Mouse (Mus musculus) midbrain, embryonic 13.5 days (tissue): Measurements from ENCODE around the gene Homer3. TPM values are rescaled to one million over a fixed set of nuclear protein-coding genes. Genes with fewer than 3 reads are reported as not detected.

ENCODE experiments used
- ATAC-seq: fragments of 200-750 bp; cut with Nextera tagmentation; 2 replicates; pipeline ENCODE4 v1.8.0; 2017; ENCODE audit warnings: mild to moderate bottlenecking, moderate TSS enrichment, moderate library complexity
- H3K27ac ChIP-seq: fragments of 300-500 bp; sonication (generic); 2 replicates; pipeline ENCODE4 v1.5.1; 2015; ENCODE audit warnings: inconsistent platforms, mild to moderate bottlenecking, moderate library complexity
- H3K27me3 ChIP-seq: fragments of 300-500 bp; sonication (generic); 2 replicates; pipeline ENCODE4 v1.6.1; 2015; ENCODE audit warnings: mild to moderate bottlenecking, inconsistent platforms
- H3K36me3 ChIP-seq: fragments of 300-500 bp; sonication (generic); 2 replicates; pipeline ENCODE4 v1.6.1; 2015; ENCODE audit warnings: mild to moderate bottlenecking, inconsistent platforms
- H3K4me1 ChIP-seq: fragments of 300-500 bp; sonication (generic); replicated peaks from 2 replicates; pipeline ENCODE4 v1.6.1; 2015; ENCODE audit warnings: inconsistent platforms
- H3K4me2 ChIP-seq: fragments of 300-500 bp; sonication (generic); replicated peaks from 2 replicates; pipeline ENCODE4 v1.6.1; 2015; ENCODE audit warnings: moderate library complexity, mild to moderate bottlenecking, inconsistent platforms
- H3K4me3 ChIP-seq: fragments of 300-500 bp; sonication (generic); replicated peaks from 2 replicates; pipeline ENCODE4 v1.5.1; 2015; ENCODE audit warnings: mild to moderate bottlenecking, inconsistent platforms
- H3K9ac ChIP-seq: fragments of 300-500 bp; sonication (generic); replicated peaks from 2 replicates; pipeline ENCODE4 v1.6.1; 2015; ENCODE audit warnings: mild to moderate bottlenecking, inconsistent platforms
- H3K9me3 ChIP-seq: fragments of 300-500 bp; sonication (generic); 2 replicates; pipeline ENCODE4 v1.6.1; 2016; ENCODE audit warnings: mild to moderate bottlenecking, inconsistent platforms
- WGBS: fragments of 180-500 bp; shearing (Covaris S2); methylation state at CpG from one replicate; pipeline ENCODE4 v1.1.7; 2015; 5-methylcytosine and 5-hydroxymethylcytosine counted together
- polyA plus RNA-seq: library from polyadenylated mRNA; unstranded; fragments of >200 nt; fragmentation: Nextera tagmentation; extraction: Ambion mirVana; gene quantifications from 2 replicates; pipeline ENCODE4 v1.2.1, GENCODE M21; 2015

The Homer3 gene
- polyA plus RNA-seq, 1 experiment from 2014 or later = 61.5 TPM

GRCm38 (mm10) chr8:70327512-70327911 is 44.9 kb downstream of the Homer3 start:
- 97% methylated on average over 6 of the region's 6 CpGs for WGBS
- no peak overlapping the region for H3K4me2 ChIP-seq
- no peak overlapping the region for H3K9ac ChIP-seq
- H3K27me3 ChIP-seq = peaks cover 15% of the 10 kb centered on the region
- H3K27ac ChIP-seq = no peak overlapping the region
- H3K36me3 ChIP-seq = peaks cover 82% of the 10 kb centered on the region
- H3K4me3 ChIP-seq = no peak overlapping the region
- ATAC-seq = no peak
- peaks cover 35% of the 10 kb centered on the region for H3K4me1 ChIP-seq
- no peaks in the 10 kb centered on the region for H3K9me3 ChIP-seq

GRCm38 (mm10) chr8:70329124-70329834 is 46.7 kb downstream of the Homer3 start, which contains the start of gene Gdf1:
Gene Gdf1, plus strand, starts transcription at chr8:70329817.
- no peak within 1 kb of the TSS; the same call in 1 of the 2 replicates for H3K4me3 ChIP-seq
- 22% methylated on average over 14 of the region's 14 CpGs for WGBS
- peaks cover 82% of the 10 kb centered on the region for H3K36me3 ChIP-seq
- peak within 1 kb of the TSS; percentile 48 for H3K9ac ChIP-seq
- H3K27ac ChIP-seq = 0 out of 2 replicates have a peak within 1 kb of the TSS, but pooled peaks have one; percentile 25
- H3K9me3 ChIP-seq = no peaks in the 10 kb centered on the region
- H3K4me2 ChIP-seq = peak within 1 kb of the TSS; percentile 36
- peaks cover 15% of the 10 kb centered on the region for H3K27me3 ChIP-seq
- ATAC-seq = no peak
- H3K4me1 ChIP-seq = peaks cover 37% of the 10 kb centered on the region

- Histone ChIP-seq H3K4me3 (no peak overlapping the region; the same call in 1 of the 2 replicates), H3K4me2 (peak overlapping the region; percentile 36), H3K27me3 (peaks cover 15% of the 10 kb centered on the region), H3K9me3 (no peaks in the 10 kb centered on the region), H3K36me3 (peaks cover 82% of the 10 kb centered on the region), H3K27ac (0 out of 2 replicates have a peak overlapping the region, but pooled peaks have one; percentile 25), H3K9ac (peak overlapping the region; percentile 48), H3K4me1 (peaks cover 37% of the 10 kb centered on the region)
- WGBS = 7% methylated on average over 45 of the region's 45 CpGs
- ATAC-seq = peak; percentile 4
These were observed 47.5 kb downstream of the Homer3 start for GRCm38 (mm10) chr8:70329835-70330740.

GRCm38 (mm10) chr8:70330741-70331364 is 48.2 kb downstream of the Homer3 start:
- 26% methylated on average over 53 of the region's 53 CpGs for WGBS
- Histone ChIP-seq H3K9ac (peak overlapping the region; percentile 48), H3K4me2 (peak overlapping the region; percentile 36), H3K4me1 (peaks cover 37% of the 10 kb centered on the region), H3K27me3 (peaks cover 15% of the 10 kb centered on the region), H3K9me3 (no peaks in the 10 kb centered on the region), H3K36me3 (peaks cover 83% of the 10 kb centered on the region), H3K4me3 (no peak overlapping the region; the same call in 1 of the 2 replicates), H3K27ac (0 out of 2 replicates have a peak overlapping the region, but pooled peaks have one; percentile 25)
- peak; percentile 86 for ATAC-seq

- Histone ChIP-seq H3K27ac (0 out of 2 replicates have a peak overlapping the region, but pooled peaks have one; percentile 30), H3K9ac (peak overlapping the region; percentile 55; the same call in 1 of the 2 replicates), H3K4me2 (no peak overlapping the region), H3K9me3 (no peaks in the 10 kb centered on the region), H3K4me1 (peaks cover 37% of the 10 kb centered on the region), H3K36me3 (peaks cover 86% of the 10 kb centered on the region), H3K4me3 (no peak overlapping the region), H3K27me3 (peaks cover 15% of the 10 kb centered on the region)
- no peak for ATAC-seq
- 61% methylated on average over 19 of the region's 19 CpGs for WGBS
These were observed 48.9 kb downstream of the Homer3 start for GRCm38 (mm10) chr8:70331526-70331925.

- H3K4me3 ChIP-seq = no peak overlapping the region
- H3K4me1 ChIP-seq = peaks cover 37% of the 10 kb centered on the region
- peak overlapping the region; percentile 52; the same call in 1 of the 2 replicates for H3K9ac ChIP-seq
- H3K27ac ChIP-seq = peak overlapping the region; percentile 71
- H3K36me3 ChIP-seq = peaks cover 87% of the 10 kb centered on the region
- ATAC-seq = peak; percentile 81
- 0 out of 2 replicates have a peak overlapping the region, but pooled peaks have one; percentile 17 for H3K4me2 ChIP-seq
- no peaks in the 10 kb centered on the region for H3K9me3 ChIP-seq
- 26% methylated on average over 36 of the region's 41 CpGs for WGBS
- H3K27me3 ChIP-seq = peaks cover 15% of the 10 kb centered on the region
These were observed 49.6 kb downstream of the Homer3 start for GRCm38 (mm10) chr8:70332070-70332877.

- Histone ChIP-seq H3K4me2 (no peak overlapping the region), H3K27ac (no peak overlapping the region), H3K4me3 (no peak overlapping the region), H3K9me3 (no peaks in the 10 kb centered on the region), H3K9ac (no peak overlapping the region), H3K36me3 (peaks cover 90% of the 10 kb centered on the region), H3K4me1 (peaks cover 37% of the 10 kb centered on the region), H3K27me3 (peaks cover 15% of the 10 kb centered on the region)
- 0 out of 2 replicates have a peak, but pooled peaks have one; percentile 1 for ATAC-seq
- 96% methylated on average over 6 of the region's 6 CpGs for WGBS
These were observed 50.2 kb downstream of the Homer3 start for GRCm38 (mm10) chr8:70332878-70333202.

- 91% methylated on average over 7 of the region's 7 CpGs for WGBS
- H3K4me1 ChIP-seq = no peaks in the 10 kb centered on the region
- H3K27me3 ChIP-seq = no peaks in the 10 kb centered on the region
- no peak for ATAC-seq
- H3K9ac ChIP-seq = no peak overlapping the region
- H3K27ac ChIP-seq = no peak overlapping the region
- H3K9me3 ChIP-seq = no peaks in the 10 kb centered on the region
- no peak overlapping the region for H3K4me3 ChIP-seq
- peaks cover 100% of the 10 kb centered on the region for H3K36me3 ChIP-seq
- no peak overlapping the region for H3K4me2 ChIP-seq
These were observed 56.3 kb downstream of the Homer3 start for GRCm38 (mm10) chr8:70338931-70339330.

GRCm38 (mm10) chr8:70340659-70341058 is 58.0 kb downstream of the Homer3 start:
- Histone ChIP-seq H3K9me3 (no peaks in the 10 kb centered on the region), H3K9ac (0 out of 2 replicates have a peak overlapping the region, but pooled peaks have one; percentile 4), H3K4me2 (no peak overlapping the region), H3K27me3 (no peaks in the 10 kb centered on the region), H3K36me3 (peaks cover 88% of the 10 kb centered on the region), H3K4me3 (no peak overlapping the region), H3K27ac (no peak overlapping the region), H3K4me1 (no peaks in the 10 kb centered on the region)
- 92% methylated on average over 7 of the region's 7 CpGs for WGBS
- ATAC-seq = no peak

GRCm38 (mm10) chr8:70342007-70342406 is 59.4 kb downstream of the Homer3 start:
- Histone ChIP-seq H3K27me3 (no peaks in the 10 kb centered on the region), H3K36me3 (peaks cover 84% of the 10 kb centered on the region), H3K4me1 (no peaks in the 10 kb centered on the region), H3K9me3 (no peaks in the 10 kb centered on the region), H3K4me2 (no peak overlapping the region), H3K4me3 (no peak overlapping the region), H3K9ac (no peak overlapping the region), H3K27ac (no peak overlapping the region)
- 93% methylated on average over 14 of the region's 14 CpGs for WGBS
- no peak for ATAC-seq

- Histone ChIP-seq H3K9me3 (no peaks in the 10 kb centered on the region), H3K4me1 (peaks cover 6% of the 10 kb centered on the region), H3K9ac (no peak overlapping the region), H3K36me3 (peaks cover 76% of the 10 kb centered on the region), H3K27ac (no peak overlapping the region), H3K4me3 (no peak overlapping the region), H3K4me2 (no peak overlapping the region), H3K27me3 (no peaks in the 10 kb centered on the region)
- no peak for ATAC-seq
- WGBS = 88% methylated on average over 7 of the region's 7 CpGs
These were observed 60.4 kb downstream of the Homer3 start for GRCm38 (mm10) chr8:70343076-70343475.
